Mouse (Mus musculus): ENCODE measurements at regions not wholly inside any gene's neighbourhood (a gene's known extent, or its start where the extent isn't known, plus 50 kb on each side); places are given as distances from the start of the nearest gene placed in this dataset.

GRCm38 (mm10) chr14:80521631-80522030 is 537.8 kb downstream of the Olfm4 start:
- TF ChIP-seq POLR2A (IDR thresholded peaks at IDR 0.05; ENCODE audit: borderline replicate concordance, control insufficient read depth, low read depth, low read length) = no peak
- no peak for TF ChIP-seq CTCF (IDR thresholded peaks at IDR 0.05; ENCODE audit: control insufficient read depth, insufficient read depth, low read length)

All from bone marrow, adult 2 months (tissue).